Mouse (Mus musculus): Measurements from ENCODE around the gene Braf. TPM values are rescaled to one million over a fixed set of nuclear protein-coding genes. Genes with fewer than 3 reads are reported as not detected.

Braf gene
- total and polyA plus RNA-seq, 2 experiments from 2014 or later = 17.1 to 48.0 TPM

- TF ChIP-seq CTCF (IDR thresholded peaks at IDR 0.05) = no peak
- WGBS = 45% methylated on average over 6 of the region's 6 CpGs
- Histone ChIP-seq H3K27me3 (ENCODE audit: insufficient read depth, low read length) (no peaks in the 10 kb centered on the region), H3K4me3 (ENCODE audit: low read depth, low read length) (no peak overlapping the region), H3K36me3 (ENCODE audit: insufficient read depth, low read length) (no peaks in the 10 kb centered on the region), H3K9me3 (ENCODE audit: low read length) (no peaks in the 10 kb centered on the region), H3K9ac (replicated peaks; ENCODE audit: low read length, poor library complexity, severe bottlenecking) (no peak overlapping the region), H3K4me2 (ENCODE audit: low read depth, low read length, poor library complexity, severe bottlenecking) (no peak overlapping the region), H3K27ac (ENCODE audit: low read depth, low read length) (no peak overlapping the region), H3K4me1 (ENCODE audit: insufficient read depth, low read length) (peaks cover 13% of the 10 kb centered on the region; the same call in 1 of the 2 replicates)
- ATAC-seq (ENCODE audit: low FRiP score) (no peak), DNase-seq (ENCODE audit: low spot score) (peak; percentile 32)
Observed at GRCm38 (mm10) chr6:39559276-39559939, 165.9 kb downstream of the Braf start.

- H3K4me3 ChIP-seq (ENCODE audit: low read depth, low read length) = peak within 1 kb of the TSS; percentile 88
- H3K27me3 ChIP-seq (ENCODE audit: insufficient read depth, low read length) = no peaks in the 10 kb centered on the region
- H3K4me2 ChIP-seq (ENCODE audit: low read depth, low read length, poor library complexity, severe bottlenecking) = peak within 1 kb of the TSS; percentile 69
- H3K4me1 ChIP-seq (ENCODE audit: insufficient read depth, low read length) = peaks cover 13% of the 10 kb centered on the region; the same call in 1 of the 2 replicates
- H3K9me3 ChIP-seq (ENCODE audit: low read length) = no peaks in the 10 kb centered on the region
- 1% methylated on average over 33 of the region's 50 CpGs for WGBS
- DNase-seq (ENCODE audit: low spot score) (peak; percentile 94), ATAC-seq (ENCODE audit: low FRiP score) (peak; percentile 91)
- TF ChIP-seq CTCF (IDR thresholded peaks at IDR 0.05) = no peak
- peak within 1 kb of the TSS; percentile 85 for H3K27ac ChIP-seq (ENCODE audit: low read depth, low read length)
- peak within 1 kb of the TSS; percentile 74 for H3K9ac ChIP-seq (replicated peaks; ENCODE audit: low read length, poor library complexity, severe bottlenecking)
- H3K36me3 ChIP-seq (ENCODE audit: insufficient read depth, low read length) = no peaks in the 10 kb centered on the region
Observed at GRCm38 (mm10) chr6:39557723-39558261, 167.5 kb downstream of the Braf start, which contains the start of gene Dennd2a. Gene Dennd2a (minus strand): TSS chr6:39557867.

GRCm38 (mm10) chr6:39556900-39557659 is 168.2 kb downstream of the Braf start:
- H3K9ac ChIP-seq (replicated peaks; ENCODE audit: low read length, poor library complexity, severe bottlenecking) = peak overlapping the region; percentile 74
- 2% methylated on average over 51 of the region's 54 CpGs for WGBS
- peak overlapping the region; percentile 88 for H3K4me3 ChIP-seq (ENCODE audit: low read depth, low read length)
- peaks cover 13% of the 10 kb centered on the region; the same call in 1 of the 2 replicates for H3K4me1 ChIP-seq (ENCODE audit: insufficient read depth, low read length)
- no peaks in the 10 kb centered on the region for H3K36me3 ChIP-seq (ENCODE audit: insufficient read depth, low read length)
- DNase-seq (ENCODE audit: low spot score) = peak; percentile 25
- ATAC-seq (ENCODE audit: low FRiP score) = peak; percentile 68
- H3K27ac ChIP-seq (ENCODE audit: low read depth, low read length) = peak overlapping the region; percentile 85
- TF ChIP-seq CTCF (IDR thresholded peaks at IDR 0.05) = no peak
- peak overlapping the region; percentile 69 for H3K4me2 ChIP-seq (ENCODE audit: low read depth, low read length, poor library complexity, severe bottlenecking)
- no peaks in the 10 kb centered on the region for H3K9me3 ChIP-seq (ENCODE audit: low read length)
- H3K27me3 ChIP-seq (ENCODE audit: insufficient read depth, low read length) = no peaks in the 10 kb centered on the region

GRCm38 (mm10) chr6:39555648-39555945 is 169.7 kb downstream of the Braf start:
- peak overlapping the region; percentile 69 for H3K4me2 ChIP-seq (ENCODE audit: low read depth, low read length, poor library complexity, severe bottlenecking)
- H3K4me3 ChIP-seq (ENCODE audit: low read depth, low read length) = peak overlapping the region; percentile 88; the same call in 1 of the 2 replicates
- no peaks in the 10 kb centered on the region for H3K27me3 ChIP-seq (ENCODE audit: insufficient read depth, low read length)
- no peak for TF ChIP-seq CTCF (IDR thresholded peaks at IDR 0.05)
- H3K27ac ChIP-seq (ENCODE audit: low read depth, low read length) = no peak overlapping the region
- ATAC-seq (ENCODE audit: low FRiP score) (no peak), DNase-seq (ENCODE audit: low spot score) (no peak)
- H3K9ac ChIP-seq (replicated peaks; ENCODE audit: low read length, poor library complexity, severe bottlenecking) = no peak overlapping the region
- 55% methylated on average over 2 of the region's 2 CpGs for WGBS
- no peaks in the 10 kb centered on the region for H3K36me3 ChIP-seq (ENCODE audit: insufficient read depth, low read length)
- H3K4me1 ChIP-seq (ENCODE audit: insufficient read depth, low read length) = peaks cover 13% of the 10 kb centered on the region; the same call in 1 of the 2 replicates
- no peaks in the 10 kb centered on the region for H3K9me3 ChIP-seq (ENCODE audit: low read length)

GRCm38 (mm10) chr6:39554888-39555647 is 170.2 kb downstream of the Braf start:
- H3K36me3 ChIP-seq (ENCODE audit: insufficient read depth, low read length) = no peaks in the 10 kb centered on the region
- no peak overlapping the region for H3K9ac ChIP-seq (replicated peaks; ENCODE audit: low read length, poor library complexity, severe bottlenecking)
- 28% methylated on average over 12 of the region's 12 CpGs for WGBS
- H3K4me2 ChIP-seq (ENCODE audit: low read depth, low read length, poor library complexity, severe bottlenecking) = peak overlapping the region; percentile 69
- DNase-seq (ENCODE audit: low spot score) (no peak), ATAC-seq (ENCODE audit: low FRiP score) (no peak)
- H3K27me3 ChIP-seq (ENCODE audit: insufficient read depth, low read length) = no peaks in the 10 kb centered on the region
- H3K9me3 ChIP-seq (ENCODE audit: low read length) = no peaks in the 10 kb centered on the region
- peak overlapping the region; percentile 88; the same call in 1 of the 2 replicates for H3K4me3 ChIP-seq (ENCODE audit: low read depth, low read length)
- no peak for TF ChIP-seq CTCF (IDR thresholded peaks at IDR 0.05)
- no peak overlapping the region for H3K27ac ChIP-seq (ENCODE audit: low read depth, low read length)
- H3K4me1 ChIP-seq (ENCODE audit: insufficient read depth, low read length) = peaks cover 13% of the 10 kb centered on the region; the same call in 1 of the 2 replicates

Other genes starting within 250 kb of the Braf start
- 15.9 and 22.4 TPM in 2 replicates for gene Dennd2a, start 167.6 kb downstream of the Braf start, total RNA-seq (2014; rRNA removed)
- 7.8 and 9.8 TPM in 2 replicates for gene Dennd2a, start 167.6 kb downstream of the Braf start, polyA plus RNA-seq (2015; fragmentation: Nextera tagmentation; extraction: Ambion mirVana)
- 16.9 and 31.0 TPM in 2 replicates for gene Adck2, start 151.6 kb downstream of the Braf start, total RNA-seq (2014; rRNA removed)
- gene Adck2, start 151.6 kb downstream of the Braf start, polyA plus RNA-seq (2015; fragmentation: Nextera tagmentation; extraction: Ambion mirVana) = 44.9 and 45.9 TPM in 2 replicates
- gene Gm42420, start 139.7 kb downstream of the Braf start, total RNA-seq (2014; rRNA removed) = not detected in 2 replicates
- gene Gm42420, start 139.7 kb downstream of the Braf start, polyA plus RNA-seq (2015; fragmentation: Nextera tagmentation; extraction: Ambion mirVana) = 1.5 and 1.8 TPM in 2 replicates
- 234 and 290 TPM in 2 replicates for gene Ndufb2, start 132.9 kb downstream of the Braf start, total RNA-seq (2014; rRNA removed)
- 589 and 646 TPM in 2 replicates for gene Ndufb2, start 132.9 kb downstream of the Braf start, polyA plus RNA-seq (2015; fragmentation: Nextera tagmentation; extraction: Ambion mirVana)
- 34.3 and 41.7 TPM in 2 replicates for gene Mrps33, start 85.5 kb upstream of the Braf start, total RNA-seq (2014; rRNA removed)
- 167 and 171 TPM in 2 replicates for gene Mrps33, start 85.5 kb upstream of the Braf start, polyA plus RNA-seq (2015; fragmentation: Nextera tagmentation; extraction: Ambion mirVana)
- 159 and 190 TPM in 2 replicates for gene Tmem178b, start 147.8 kb upstream of the Braf start, total RNA-seq (2014; rRNA removed)
- gene Tmem178b, start 147.8 kb upstream of the Braf start, polyA plus RNA-seq (2015; fragmentation: Nextera tagmentation; extraction: Ambion mirVana) = 27.3 and 31.3 TPM in 2 replicates